Mouse (Mus musculus) brain, embryonic 14.5 days (tissue): ENCODE results near the gene Mrpl21.
A peak's percentile ranks its signal among the peaks of the same experiment; 100 is the strongest.

Source experiments
- CTCF ChIP-seq: fragments of 200-500 bp; IDR thresholded peaks from 2 replicates; pipeline ENCODE4 v1.5.1; 2012; ENCODE audit warnings: inconsistent platforms, mild to moderate bottlenecking, moderate library complexity, borderline replicate concordance; ENCODE audit not compliant: insufficient read depth, insufficient read length; ENCODE audit errors: extremely low read depth
- POLR2A ChIP-seq: fragments of 200-500 bp; IDR thresholded peaks from 2 replicates; pipeline ENCODE4 v1.6.1; 2012; ENCODE audit warnings: mild to moderate bottlenecking, inconsistent platforms, borderline replicate concordance; ENCODE audit not compliant: poor library complexity, insufficient read depth, insufficient read length, severe bottlenecking; ENCODE audit errors: extremely low read depth

DNA sequence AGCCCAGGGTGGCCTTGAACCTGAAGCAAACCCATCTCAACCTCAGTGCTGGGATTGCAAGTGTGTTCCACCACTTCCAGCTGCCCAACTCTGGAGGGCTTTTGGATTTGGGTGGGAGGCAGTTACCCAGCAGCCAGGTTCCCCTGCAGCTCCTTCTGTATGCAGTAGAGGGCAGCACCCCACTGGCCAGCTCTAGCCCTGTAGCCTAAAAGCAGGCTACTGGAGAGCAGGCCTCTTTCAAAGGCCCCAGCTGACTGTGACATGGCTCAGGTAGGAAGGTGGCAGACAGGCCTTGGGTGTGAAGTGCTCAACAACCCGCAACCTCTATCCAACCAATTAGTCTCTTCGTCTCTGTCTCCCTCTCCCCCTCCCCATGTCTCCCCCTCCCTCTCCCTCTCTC lies 9.3 kb downstream of the Mrpl21 start:
- TF ChIP-seq CTCF (peak; percentile 86), POLR2A (no peak)
